Mouse (Mus musculus): ENCODE measurements around the gene Eefsec.

Gene Eefsec

DNA sequence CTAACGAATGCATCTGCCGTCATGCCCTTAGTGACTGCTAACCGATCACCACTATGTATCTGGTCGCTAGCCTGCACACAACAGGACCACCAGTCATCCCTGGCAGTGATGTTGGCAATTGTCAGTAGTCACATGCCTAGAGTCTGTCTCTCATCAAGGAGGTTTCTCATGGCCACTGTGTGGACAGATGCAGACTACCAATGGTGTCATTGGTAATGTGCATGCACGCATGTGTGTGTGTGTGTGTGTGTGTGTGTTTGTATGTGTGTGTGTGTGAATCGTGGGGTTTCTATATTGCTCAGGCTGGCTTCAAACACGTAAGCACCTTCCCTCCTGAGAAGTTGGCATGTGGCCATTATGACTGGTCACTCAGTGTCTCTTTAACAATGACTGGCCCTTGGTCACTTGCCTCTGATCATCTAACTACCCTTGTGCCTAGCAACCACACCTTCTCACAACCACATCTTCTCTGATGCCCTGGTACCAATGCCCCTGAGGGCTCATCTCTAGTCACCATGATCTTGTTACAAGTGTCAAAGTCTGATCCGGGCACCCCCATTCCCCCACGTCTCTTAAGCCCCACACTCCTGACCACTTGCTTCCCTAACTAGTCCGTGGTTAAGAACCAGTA, 238.8 kb downstream of the Eefsec start:
- CTCF ChIA-PET, result no interaction called here
